Mouse (Mus musculus): ENCODE measurements at regions not wholly inside any gene's neighbourhood (a gene's known extent, or its start where the extent isn't known, plus 50 kb on each side); places are given as distances from the start of the nearest gene placed in this dataset.

DNA sequence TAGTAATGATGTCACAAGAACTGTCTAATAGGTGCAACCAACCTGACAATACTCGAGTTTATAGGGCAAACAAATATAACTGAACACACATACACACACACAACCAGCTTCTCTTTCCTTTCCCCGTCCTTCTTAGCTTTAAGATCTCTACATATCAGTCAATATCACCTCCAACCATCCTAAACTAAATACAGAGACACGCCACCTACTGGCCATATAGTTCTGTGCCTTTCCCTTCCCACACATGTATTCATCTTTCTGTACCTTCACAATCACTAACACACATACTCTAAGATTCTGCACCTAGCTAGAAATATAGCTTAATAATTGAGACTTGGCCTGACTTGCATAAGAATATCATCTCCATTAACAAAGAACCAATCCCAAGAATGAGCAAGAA is 688.2 kb downstream of the Ntrk3 start:
- 50% methylated on average over 3 of the region's 3 CpGs for WGBS
- ATAC-seq (ENCODE audit: low FRiP score, low read depth): no peak
- H3K9me3 ChIP-seq: no peaks in the 10 kb centered on the region
- no peaks in the 10 kb centered on the region for H3K36me3 ChIP-seq
- H3K4me3 ChIP-seq: no peak overlapping the region
- no peaks in the 10 kb centered on the region for H3K27me3 ChIP-seq
- no peaks in the 10 kb centered on the region for H3K4me1 ChIP-seq
- H3K4me2 ChIP-seq (replicated peaks): no peak overlapping the region
- H3K9ac ChIP-seq (replicated peaks): no peak overlapping the region
- H3K27ac ChIP-seq (replicated peaks): no peak overlapping the region

DNA sequence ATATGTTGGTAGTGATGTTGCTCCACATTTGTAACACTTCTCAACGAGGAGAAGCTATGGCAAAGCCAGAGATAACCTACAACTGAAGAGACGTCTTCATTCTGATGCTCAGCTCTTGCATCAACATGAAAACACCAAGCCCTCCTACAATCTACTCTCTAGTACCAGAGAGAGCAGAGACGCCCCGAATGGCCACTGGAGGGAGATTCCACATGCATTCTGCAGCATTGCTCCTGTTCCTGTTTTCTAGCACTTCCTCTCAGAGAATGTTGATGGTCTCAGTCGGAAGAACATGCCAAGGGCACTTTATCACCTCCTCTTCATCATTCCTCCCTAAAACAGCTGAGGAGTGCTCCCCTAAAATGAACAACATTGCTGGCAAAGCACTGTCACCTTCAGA is 692.4 kb downstream of the Ntrk3 start:
- 76% methylated on average over 5 of the region's 5 CpGs for WGBS
- no peak overlapping the region for H3K4me3 ChIP-seq
- H3K36me3 ChIP-seq: no peaks in the 10 kb centered on the region
- no peak overlapping the region for H3K9ac ChIP-seq (replicated peaks)
- H3K4me2 ChIP-seq (replicated peaks): no peak overlapping the region
- H3K27me3 ChIP-seq: no peaks in the 10 kb centered on the region
- H3K4me1 ChIP-seq: no peaks in the 10 kb centered on the region
- H3K27ac ChIP-seq (replicated peaks): no peak overlapping the region
- no peak for ATAC-seq (ENCODE audit: low FRiP score, low read depth)
- H3K9me3 ChIP-seq: no peaks in the 10 kb centered on the region

DNA sequence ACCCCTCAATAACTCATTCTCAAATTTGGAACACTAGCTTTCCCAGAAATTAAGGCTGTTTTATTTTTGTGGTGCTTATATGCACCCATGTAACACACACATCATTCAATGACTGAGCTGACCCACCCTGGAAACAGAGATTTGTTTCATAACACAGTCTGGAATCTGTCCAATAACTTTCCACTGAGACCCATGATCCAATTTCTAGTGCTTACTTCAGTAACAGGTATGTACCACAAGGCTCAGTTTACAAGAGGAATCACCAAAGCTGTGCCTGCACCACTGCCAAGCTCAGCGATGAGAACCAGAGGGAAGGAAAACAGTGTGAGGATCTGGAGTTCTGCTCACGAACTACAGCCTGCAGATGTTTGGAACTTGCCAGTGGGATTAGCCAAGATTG is 706.8 kb downstream of the Ntrk3 start:
- Histone ChIP-seq H3K9ac (replicated peaks) (no peak overlapping the region), H3K36me3 (no peaks in the 10 kb centered on the region), H3K27me3 (no peaks in the 10 kb centered on the region), H3K9me3 (no peaks in the 10 kb centered on the region), H3K27ac (replicated peaks) (no peak overlapping the region), H3K4me1 (no peaks in the 10 kb centered on the region), H3K4me2 (replicated peaks) (no peak overlapping the region), H3K4me3 (no peak overlapping the region)
- no peak for ATAC-seq (ENCODE audit: low FRiP score, low read depth)
- 81% methylated on average over 2 of the region's 2 CpGs for WGBS

DNA sequence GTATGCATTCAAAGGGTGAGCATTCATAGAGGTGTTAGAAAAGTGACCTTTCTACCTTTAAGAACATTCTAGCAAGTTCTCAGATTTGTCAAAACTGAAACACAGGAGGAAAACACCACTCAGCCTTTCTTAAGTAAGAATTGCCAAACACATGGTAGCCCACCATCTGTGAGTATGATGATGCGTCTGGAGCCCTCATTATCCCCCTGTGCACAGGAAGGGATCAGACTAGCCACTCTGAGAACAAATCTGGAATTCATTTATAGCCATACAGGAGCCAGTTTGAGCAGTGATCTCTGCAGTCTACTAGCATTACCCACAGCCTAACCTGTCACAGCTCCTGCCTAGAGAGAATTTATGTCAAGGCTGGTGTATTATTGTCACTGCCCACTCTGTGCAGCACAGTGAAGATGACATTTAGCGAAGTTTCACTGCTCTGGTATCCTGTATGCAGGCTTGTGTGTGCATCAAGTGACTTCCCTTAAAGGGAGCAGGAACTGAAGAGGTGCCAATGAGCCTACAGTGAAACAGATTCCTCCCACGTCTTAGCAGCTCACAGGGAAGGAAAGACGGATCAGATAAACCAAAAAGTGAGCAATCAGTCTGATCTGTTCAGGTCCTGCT is 710.7 kb downstream of the Ntrk3 start:
- Histone ChIP-seq H3K36me3 (no peaks in the 10 kb centered on the region), H3K4me1 (no peaks in the 10 kb centered on the region), H3K4me2 (replicated peaks) (no peak overlapping the region), H3K9ac (replicated peaks) (no peak overlapping the region), H3K27me3 (no peaks in the 10 kb centered on the region), H3K27ac (replicated peaks) (no peak overlapping the region), H3K4me3 (no peak overlapping the region), H3K9me3 (no peaks in the 10 kb centered on the region)
- whole genome bisulfite sequencing: 74% methylated on average over 4 of the region's 4 CpGs
- no peak for ATAC-seq (ENCODE audit: low FRiP score, low read depth)

DNA sequence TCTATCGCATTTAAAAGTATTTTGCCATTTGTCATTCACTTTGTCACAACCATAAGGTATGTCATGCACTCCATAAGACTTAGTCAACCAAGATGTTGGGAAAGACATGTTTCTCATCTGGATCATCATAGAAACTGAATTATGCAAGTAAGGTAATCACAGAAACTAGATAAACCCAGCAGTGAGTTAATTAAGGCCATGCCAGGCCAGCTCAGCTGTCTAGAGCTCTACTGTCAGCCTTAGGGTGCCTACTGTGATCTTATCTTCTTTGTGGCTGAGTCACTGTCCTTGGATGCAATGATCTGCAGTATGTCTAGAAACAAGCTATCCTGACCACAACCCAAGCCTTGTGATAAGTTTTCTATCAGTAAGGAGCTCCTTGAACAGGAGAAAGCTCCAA is 714.2 kb downstream of the Ntrk3 start:
- H3K27ac ChIP-seq (replicated peaks): no peak overlapping the region
- no peaks in the 10 kb centered on the region for H3K27me3 ChIP-seq
- no peaks in the 10 kb centered on the region for H3K36me3 ChIP-seq
- no peak overlapping the region for H3K9ac ChIP-seq (replicated peaks)
- H3K4me1 ChIP-seq: no peaks in the 10 kb centered on the region
- H3K9me3 ChIP-seq: no peaks in the 10 kb centered on the region
- no peak overlapping the region for H3K4me2 ChIP-seq (replicated peaks)
- H3K4me3 ChIP-seq: no peak overlapping the region
- no peak for ATAC-seq (ENCODE audit: low FRiP score, low read depth)
- WGBS: 98% methylated on average over 1 of the region's 1 CpGs

DNA sequence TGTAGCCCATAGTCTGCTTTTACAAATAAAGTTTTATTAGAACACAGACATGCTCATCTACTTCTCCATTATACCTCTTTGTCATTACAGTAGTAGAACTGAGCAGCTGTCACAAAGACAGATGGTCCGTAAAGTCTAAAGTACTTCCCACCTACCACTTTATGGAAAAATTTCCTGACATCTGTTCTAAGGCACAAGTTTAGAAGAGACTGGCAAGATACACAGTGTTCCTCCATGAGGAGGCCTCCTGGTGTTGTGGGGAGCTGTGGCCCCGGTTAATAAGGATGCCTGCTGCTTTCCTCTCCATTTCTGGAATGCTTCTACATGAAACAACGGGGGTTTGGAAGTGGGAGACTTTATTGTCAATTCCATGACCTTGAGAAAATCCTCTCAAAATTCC is 714.7 kb downstream of the Ntrk3 start:
- H3K4me1 ChIP-seq: no peaks in the 10 kb centered on the region
- H3K4me3 ChIP-seq: no peak overlapping the region
- no peak overlapping the region for H3K4me2 ChIP-seq (replicated peaks)
- ATAC-seq (ENCODE audit: low FRiP score, low read depth): no peak
- H3K27ac ChIP-seq (replicated peaks): no peak overlapping the region
- no peaks in the 10 kb centered on the region for H3K36me3 ChIP-seq
- no peaks in the 10 kb centered on the region for H3K27me3 ChIP-seq
- H3K9ac ChIP-seq (replicated peaks): no peak overlapping the region
- no peaks in the 10 kb centered on the region for H3K9me3 ChIP-seq
- WGBS: 74% methylated on average over 3 of the region's 3 CpGs

DNA sequence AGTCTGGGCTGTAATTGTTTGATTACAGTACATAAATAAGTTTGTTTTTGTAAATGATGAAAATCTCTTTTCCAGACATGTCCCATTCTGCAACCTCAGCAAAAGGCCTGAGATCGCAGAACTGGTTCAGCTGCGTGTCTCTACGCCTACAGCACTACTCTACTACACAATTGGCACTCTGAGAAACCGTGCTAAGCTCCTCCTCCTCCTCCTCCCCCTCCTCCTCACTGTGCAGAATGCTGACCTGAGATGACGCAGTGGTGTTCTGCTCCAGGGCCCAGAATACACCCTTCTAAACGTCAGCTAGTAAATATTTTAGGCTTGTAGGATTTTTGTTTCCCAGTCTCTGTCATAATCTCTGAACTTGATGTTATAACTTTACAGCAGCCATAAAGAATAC is 724.2 kb downstream of the Ntrk3 start:
- Histone ChIP-seq H3K9ac (replicated peaks) (no peak overlapping the region), H3K9me3 (no peaks in the 10 kb centered on the region), H3K36me3 (no peaks in the 10 kb centered on the region), H3K4me1 (no peaks in the 10 kb centered on the region), H3K4me2 (replicated peaks) (no peak overlapping the region), H3K27ac (replicated peaks) (no peak overlapping the region), H3K4me3 (no peak overlapping the region), H3K27me3 (no peaks in the 10 kb centered on the region)
- WGBS: 64% methylated on average over 6 of the region's 6 CpGs
- no peak for ATAC-seq (ENCODE audit: low FRiP score, low read depth)

DNA sequence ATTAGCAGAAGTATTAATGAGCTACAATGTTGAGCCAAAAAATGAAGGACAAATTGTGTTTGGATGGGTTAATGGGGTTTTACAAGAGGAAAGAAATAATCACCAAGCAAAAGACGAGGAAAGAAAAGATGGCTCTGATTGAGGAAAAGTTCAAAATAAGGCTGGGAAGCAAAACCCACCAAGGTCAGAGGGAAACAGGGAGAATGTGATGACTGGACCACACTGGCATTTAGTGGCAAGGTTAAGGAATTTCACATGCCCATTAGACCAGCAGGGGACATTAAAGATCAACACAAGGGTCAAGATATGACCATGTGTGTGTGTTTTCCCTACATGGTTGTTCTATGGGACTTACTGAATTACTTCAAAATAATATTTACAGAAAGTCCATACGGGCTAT is 734.7 kb downstream of the Ntrk3 start:
- Histone ChIP-seq H3K4me3 (no peak overlapping the region), H3K4me2 (replicated peaks) (no peak overlapping the region), H3K27ac (replicated peaks) (no peak overlapping the region), H3K9ac (replicated peaks) (no peak overlapping the region), H3K9me3 (no peaks in the 10 kb centered on the region), H3K4me1 (no peaks in the 10 kb centered on the region), H3K27me3 (no peaks in the 10 kb centered on the region), H3K36me3 (no peaks in the 10 kb centered on the region)
- 87% methylated on average over 2 of the region's 2 CpGs for WGBS
- no peak for ATAC-seq (ENCODE audit: low FRiP score, low read depth)

DNA sequence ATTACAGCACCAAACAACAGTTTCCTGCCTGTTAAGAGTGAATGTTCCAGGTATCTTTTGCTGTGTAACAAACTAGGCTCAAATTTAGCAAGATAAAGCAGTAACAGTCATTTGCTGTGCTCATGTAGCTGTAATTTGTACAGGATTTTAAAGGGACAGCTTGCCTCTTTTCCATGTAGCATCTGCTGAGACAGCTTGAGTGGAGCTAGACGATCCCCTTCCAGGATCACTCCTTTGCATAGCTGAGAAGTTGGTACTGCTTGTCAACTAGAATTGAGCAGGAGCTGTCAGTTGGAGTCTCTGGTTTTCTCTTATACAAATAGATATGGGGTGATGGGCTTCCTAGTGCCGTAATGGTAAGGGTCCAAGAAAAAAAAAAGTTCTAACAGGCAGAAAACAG is 744.0 kb downstream of the Ntrk3 start:
- Histone ChIP-seq H3K9me3 (no peaks in the 10 kb centered on the region), H3K4me2 (replicated peaks) (no peak overlapping the region), H3K4me3 (no peak overlapping the region), H3K4me1 (no peaks in the 10 kb centered on the region), H3K9ac (replicated peaks) (no peak overlapping the region), H3K36me3 (no peaks in the 10 kb centered on the region), H3K27me3 (no peaks in the 10 kb centered on the region), H3K27ac (replicated peaks) (no peak overlapping the region)
- WGBS: 70% methylated on average over 2 of the region's 2 CpGs
- no peak for ATAC-seq (ENCODE audit: low FRiP score, low read depth)

DNA sequence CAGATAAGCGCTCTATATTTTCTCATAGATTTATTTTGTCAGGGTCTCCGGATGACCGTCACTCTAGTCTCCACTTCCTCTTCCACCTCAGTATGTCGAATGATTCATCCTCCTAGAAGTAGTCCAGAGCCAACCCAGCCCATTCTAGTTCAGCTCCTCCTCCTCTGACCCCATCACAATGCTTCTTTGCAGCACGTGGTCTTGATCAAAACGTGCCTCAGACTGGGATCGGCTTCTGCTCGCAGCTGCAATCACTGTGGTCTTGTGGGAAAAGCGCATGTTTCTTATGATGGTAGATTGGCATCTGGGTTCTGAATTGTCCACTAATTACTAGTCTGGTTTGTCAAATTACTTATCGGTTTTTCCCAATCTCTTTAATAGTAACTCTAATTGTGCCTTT is 747.7 kb downstream of the Ntrk3 start:
- H3K4me3 ChIP-seq: no peak overlapping the region
- H3K36me3 ChIP-seq: no peaks in the 10 kb centered on the region
- H3K9ac ChIP-seq (replicated peaks): no peak overlapping the region
- no peak overlapping the region for H3K27ac ChIP-seq (replicated peaks)
- H3K9me3 ChIP-seq: no peaks in the 10 kb centered on the region
- H3K27me3 ChIP-seq: no peaks in the 10 kb centered on the region
- no peak; the same call in 1 of the 2 replicates for ATAC-seq (ENCODE audit: low FRiP score, low read depth)
- 67% methylated on average over 10 of the region's 10 CpGs for WGBS
- no peak overlapping the region for H3K4me2 ChIP-seq (replicated peaks)
- no peaks in the 10 kb centered on the region for H3K4me1 ChIP-seq

DNA sequence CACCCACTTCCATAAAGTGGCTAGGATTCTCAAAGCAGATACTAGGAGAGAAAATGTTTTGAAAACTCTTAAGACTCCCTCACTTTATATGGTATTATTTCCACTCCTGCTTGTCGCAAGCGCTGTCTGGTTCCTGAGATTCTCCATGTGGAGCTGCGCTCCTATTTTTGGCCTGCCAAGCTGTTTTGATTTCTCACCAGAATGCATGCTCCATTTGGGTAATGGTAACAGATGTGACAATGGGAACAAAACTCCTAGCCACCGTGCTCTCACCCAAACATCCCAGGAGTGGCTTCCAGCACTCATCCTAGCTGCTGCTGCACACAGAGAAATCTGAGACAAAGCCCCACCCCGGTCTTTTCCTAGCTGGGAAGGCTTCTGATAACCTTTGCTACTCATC is 749.6 kb downstream of the Ntrk3 start:
- Histone ChIP-seq H3K4me1 (no peaks in the 10 kb centered on the region), H3K36me3 (no peaks in the 10 kb centered on the region)
- 72% methylated on average over 5 of the region's 5 CpGs for WGBS

DNA sequence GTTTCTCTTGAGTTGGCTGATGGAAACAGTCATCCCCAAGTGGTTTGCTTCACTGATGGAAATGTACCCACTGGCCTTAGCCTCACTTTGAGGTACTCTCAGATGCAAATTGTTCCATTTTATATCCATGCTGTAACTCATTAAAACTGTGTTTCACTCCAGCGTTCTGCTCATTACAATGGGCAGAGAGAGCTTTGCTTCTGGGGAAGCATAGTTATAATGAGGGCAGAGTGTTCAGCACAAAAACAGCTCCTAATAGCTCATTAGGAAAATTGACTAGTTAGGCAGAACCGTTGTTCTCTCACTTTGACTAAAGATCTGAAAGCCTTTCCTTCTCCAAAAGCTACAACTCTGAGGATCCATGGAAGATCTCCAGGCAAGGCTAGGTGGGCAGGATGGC is 771.2 kb downstream of the Ntrk3 start:
- Histone ChIP-seq H3K36me3 (no peaks in the 10 kb centered on the region), H3K4me1 (no peaks in the 10 kb centered on the region), H3K9ac (replicated peaks) (no peak overlapping the region), H3K9me3 (no peaks in the 10 kb centered on the region), H3K4me2 (replicated peaks) (no peak overlapping the region), H3K27me3 (no peaks in the 10 kb centered on the region), H3K27ac (replicated peaks) (no peak overlapping the region), H3K4me3 (no peak overlapping the region)
- ATAC-seq (ENCODE audit: low FRiP score, low read depth): no peak
- WGBS: 72% methylated on average over 2 of the region's 2 CpGs

More for the DNA sequence above, 749.6 kb downstream of the Ntrk3 start:
- ATAC-seq (ENCODE audit: low FRiP score, low read depth): no peak
- no peaks in the 10 kb centered on the region for H3K27me3 ChIP-seq
- H3K4me2 ChIP-seq (replicated peaks): no peak overlapping the region
- no peak overlapping the region for H3K4me3 ChIP-seq
- no peaks in the 10 kb centered on the region for H3K9me3 ChIP-seq
- H3K27ac ChIP-seq (replicated peaks): no peak overlapping the region
- no peak overlapping the region for H3K9ac ChIP-seq (replicated peaks)

DNA sequence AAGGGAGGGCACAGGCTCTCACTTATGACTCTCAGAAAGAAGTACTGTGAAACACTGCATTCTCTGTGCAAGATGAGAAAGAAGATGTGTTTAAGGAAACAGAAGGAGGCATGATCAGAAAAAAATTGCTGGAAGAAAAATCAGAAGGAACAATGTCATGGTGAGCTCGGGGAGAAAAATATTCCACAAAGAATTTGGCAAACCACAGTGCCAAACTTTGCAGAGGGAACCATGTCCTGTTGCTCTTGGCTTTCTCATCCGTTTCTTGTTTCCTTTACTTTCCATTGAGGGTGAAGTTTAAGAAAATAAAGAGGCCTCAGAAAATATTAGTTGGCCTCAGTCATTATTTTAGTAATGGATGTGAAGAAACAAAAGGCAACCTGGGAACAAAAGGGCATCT is 804.4 kb downstream of the Ntrk3 start:
- ATAC-seq (ENCODE audit: low FRiP score, low read depth): no peak
- H3K27me3 ChIP-seq: no peaks in the 10 kb centered on the region

More for the DNA sequence above, 804.4 kb downstream of the Ntrk3 start:
- Histone ChIP-seq H3K9me3 (no peaks in the 10 kb centered on the region), H3K4me1 (peaks cover 8% of the 10 kb centered on the region), H3K9ac (replicated peaks) (no peak overlapping the region), H3K4me3 (no peak overlapping the region), H3K36me3 (no peaks in the 10 kb centered on the region), H3K4me2 (replicated peaks) (no peak overlapping the region), H3K27ac (replicated peaks) (no peak overlapping the region)
- WGBS: 72% methylated on average over 2 of the region's 2 CpGs
